Mouse (Mus musculus) stomach, embryonic 15.5 days (tissue): ENCODE data around the gene Ptpn11. TPM values are rescaled to one million over a fixed set of nuclear protein-coding genes. Genes with fewer than 3 reads are reported as not detected.

Source experiments
- ATAC-seq: fragments of 200-750 bp; cut with Nextera tagmentation; 2 replicates; pipeline ENCODE4 v1.8.0; 2017; ENCODE audit warnings: low read depth, moderate number of reproducible peaks, moderate TSS enrichment; ENCODE audit not compliant: insufficient read depth, low FRiP score
- H3K27ac ChIP-seq: fragments of 300-500 bp; sonication (generic); 2 replicates; pipeline ENCODE4 v1.5.1; 2015; ENCODE audit warnings: mild to moderate bottlenecking, inconsistent platforms
- H3K27me3 ChIP-seq: fragments of 300-500 bp; sonication (generic); replicated peaks from 2 replicates; pipeline ENCODE4 v1.6.1; 2015; ENCODE audit warnings: inconsistent platforms
- H3K36me3 ChIP-seq: fragments of 300-500 bp; sonication (generic); 2 replicates; pipeline ENCODE4 v1.6.1; 2015; ENCODE audit warnings: inconsistent platforms
- H3K4me1 ChIP-seq: fragments of 300-500 bp; sonication (generic); 2 replicates; pipeline ENCODE4 v1.6.1; 2015; ENCODE audit warnings: inconsistent platforms
- H3K4me2 ChIP-seq: fragments of 300-500 bp; sonication (generic); 2 replicates; pipeline ENCODE4 v1.6.1; 2015; ENCODE audit warnings: mild to moderate bottlenecking, inconsistent platforms
- H3K4me3 ChIP-seq: fragments of 300-500 bp; sonication (generic); replicated peaks from 2 replicates; pipeline ENCODE4 v1.5.1; 2015; ENCODE audit warnings: inconsistent platforms
- H3K9ac ChIP-seq: fragments of 300-500 bp; sonication (generic); 2 replicates; pipeline ENCODE4 v1.6.1; 2015; ENCODE audit warnings: inconsistent platforms
- H3K9me3 ChIP-seq: fragments of 300-500 bp; sonication (generic); 2 replicates; pipeline ENCODE4 v1.6.1; 2016; ENCODE audit warnings: inconsistent platforms
- WGBS: fragments of 180-500 bp; shearing (Covaris S2); methylation state at CpG from one replicate; pipeline ENCODE4 v1.1.7; 2015; 5-methylcytosine and 5-hydroxymethylcytosine counted together
- polyA plus RNA-seq: library from polyadenylated mRNA; unstranded; fragments of >200 nt; fragmentation: Nextera tagmentation; extraction: Ambion mirVana; gene quantifications from 2 replicates; pipeline ENCODE4 v1.2.1, GENCODE M21; 2015

The Ptpn11 gene
- polyA plus RNA-seq, 1 experiment from 2014 or later = 19.6 TPM

DNA sequence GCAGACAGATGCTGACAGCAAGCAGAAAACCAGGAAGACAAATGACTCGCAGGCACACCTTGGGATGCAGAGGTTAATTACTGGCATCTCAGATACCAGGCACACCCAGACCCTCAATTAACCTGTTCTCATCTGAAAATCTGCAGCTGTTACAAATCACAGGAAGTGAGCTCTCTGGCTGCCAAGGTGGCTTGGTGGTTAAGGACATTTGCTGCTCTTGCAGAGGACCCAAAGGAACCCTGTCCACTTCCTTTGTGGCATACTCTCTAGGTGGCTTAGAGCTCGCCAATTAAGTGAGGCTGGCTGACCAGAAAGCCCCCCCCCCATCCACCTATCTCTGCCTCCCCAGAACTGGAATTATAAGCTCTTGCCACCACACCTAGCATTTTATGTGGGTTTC, 91.1 kb downstream of the Ptpn11 start:
- no peaks in the 10 kb centered on the region for H3K4me1 ChIP-seq
- H3K9me3 ChIP-seq = no peaks in the 10 kb centered on the region
- H3K9ac ChIP-seq = no peak overlapping the region
- H3K27me3 ChIP-seq = no peaks in the 10 kb centered on the region
- no peaks in the 10 kb centered on the region for H3K36me3 ChIP-seq
- H3K4me2 ChIP-seq = no peak overlapping the region
- H3K4me3 ChIP-seq = no peak overlapping the region
- no peak overlapping the region for H3K27ac ChIP-seq
- no peak for ATAC-seq
- WGBS = 39% methylated on average over 2 of the region's 2 CpGs

DNA sequence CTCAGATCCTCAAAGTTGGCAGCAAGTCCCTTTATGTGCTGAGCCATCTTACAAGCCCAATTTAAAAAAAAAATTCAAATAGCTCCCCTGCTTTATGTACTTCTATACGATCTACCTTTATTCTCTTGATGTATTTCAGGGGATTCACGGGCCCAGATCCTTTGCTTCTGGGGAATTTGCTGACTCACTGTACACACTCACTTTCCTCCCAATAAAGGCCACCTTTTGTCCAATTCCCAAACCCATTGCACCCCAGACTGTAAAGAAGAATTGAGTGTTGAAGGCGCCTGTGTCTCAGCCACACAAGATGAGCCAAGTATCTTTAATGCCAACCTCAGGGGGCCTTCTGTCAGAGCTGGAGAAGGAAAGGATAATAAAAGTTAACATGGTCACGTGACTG, 93.2 kb downstream of the Ptpn11 start:
- no peaks in the 10 kb centered on the region for H3K4me1 ChIP-seq
- H3K36me3 ChIP-seq = no peaks in the 10 kb centered on the region
- 78% methylated on average over 4 of the region's 4 CpGs for WGBS
- no peak overlapping the region for H3K9ac ChIP-seq
- no peak overlapping the region for H3K4me3 ChIP-seq
- H3K27ac ChIP-seq = no peak overlapping the region
- H3K4me2 ChIP-seq = no peak overlapping the region
- H3K27me3 ChIP-seq = no peaks in the 10 kb centered on the region
- no peaks in the 10 kb centered on the region for H3K9me3 ChIP-seq
- no peak for ATAC-seq

DNA sequence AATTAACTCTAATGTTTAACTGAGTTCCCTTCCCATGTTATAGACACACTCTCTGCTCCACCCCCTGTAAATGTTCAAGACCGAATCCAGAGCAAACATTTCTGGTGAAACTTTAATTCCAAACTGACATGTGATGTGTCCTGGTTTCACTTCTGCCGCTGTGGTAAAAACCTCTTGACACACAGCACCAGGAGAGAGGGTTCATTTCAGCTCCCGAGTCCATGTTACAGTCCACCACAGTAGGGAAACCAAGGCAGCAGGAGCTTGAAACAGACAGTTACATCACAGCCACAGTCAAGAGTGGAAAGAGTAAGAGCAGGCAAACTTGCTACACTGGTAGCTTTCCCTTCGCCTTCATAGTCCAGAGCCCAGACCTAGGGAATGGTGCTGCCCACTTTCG, 94.5 kb downstream of the Ptpn11 start:
- Histone ChIP-seq H3K36me3 (no peaks in the 10 kb centered on the region), H3K9me3 (no peaks in the 10 kb centered on the region), H3K27me3 (no peaks in the 10 kb centered on the region), H3K4me2 (no peak overlapping the region), H3K9ac (no peak overlapping the region), H3K4me3 (no peak overlapping the region), H3K4me1 (no peaks in the 10 kb centered on the region), H3K27ac (no peak overlapping the region)
- ATAC-seq = no peak
- 77% methylated on average over 5 of the region's 5 CpGs for WGBS

DNA sequence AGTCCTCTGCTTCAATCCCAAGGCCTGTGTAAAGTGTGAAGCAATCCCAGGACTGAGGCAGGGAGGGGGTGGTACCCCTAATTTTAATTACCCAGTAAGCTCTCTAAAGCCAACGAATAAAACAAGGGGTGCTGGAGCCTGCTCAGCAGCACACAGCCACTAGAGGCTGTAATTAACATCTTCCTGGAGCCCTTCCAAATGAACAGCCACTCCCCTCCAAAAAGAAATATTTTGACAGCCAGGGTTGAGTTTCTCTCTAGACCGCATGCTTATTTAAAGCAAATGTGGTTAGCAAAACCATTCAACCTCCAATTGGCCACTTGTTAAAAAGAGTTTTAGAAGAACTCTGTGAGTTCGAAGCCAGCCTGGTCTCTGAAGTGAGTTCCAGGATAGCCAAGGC, 97.9 kb downstream of the Ptpn11 start:
- Histone ChIP-seq H3K27me3 (no peaks in the 10 kb centered on the region), H3K4me1 (no peaks in the 10 kb centered on the region), H3K36me3 (no peaks in the 10 kb centered on the region), H3K27ac (no peak overlapping the region), H3K9ac (no peak overlapping the region), H3K4me2 (no peak overlapping the region), H3K9me3 (no peaks in the 10 kb centered on the region), H3K4me3 (no peak overlapping the region)
- ATAC-seq = no peak
- WGBS = 57% methylated on average over 3 of the region's 3 CpGs

DNA sequence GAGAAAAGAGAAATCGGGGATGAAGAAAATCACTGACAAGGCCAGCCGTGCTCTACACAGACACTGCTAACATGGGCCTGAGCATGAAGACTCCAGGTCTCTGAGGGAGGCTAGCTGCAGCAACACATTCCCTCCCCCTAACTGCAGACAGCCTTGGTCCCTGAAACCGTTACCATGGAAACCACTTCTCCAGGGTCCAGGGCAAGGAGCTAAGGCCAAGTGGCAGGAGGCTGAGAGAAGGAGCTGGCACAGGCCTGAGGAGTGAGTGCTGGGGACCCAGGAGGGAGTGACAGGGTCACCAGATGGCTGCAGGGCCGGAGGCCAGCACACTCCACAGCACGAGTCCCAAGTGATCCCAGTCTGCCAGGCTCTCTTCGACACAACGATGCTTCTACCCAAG, 101.5 kb downstream of the Ptpn11 start:
- Histone ChIP-seq H3K27me3 (no peaks in the 10 kb centered on the region), H3K9me3 (no peaks in the 10 kb centered on the region), H3K27ac (no peak overlapping the region), H3K4me2 (no peak overlapping the region), H3K9ac (no peak overlapping the region), H3K4me3 (no peak overlapping the region), H3K36me3 (no peaks in the 10 kb centered on the region), H3K4me1 (no peaks in the 10 kb centered on the region)
- 80% methylated on average over 7 of the region's 7 CpGs for WGBS
- no peak for ATAC-seq

DNA sequence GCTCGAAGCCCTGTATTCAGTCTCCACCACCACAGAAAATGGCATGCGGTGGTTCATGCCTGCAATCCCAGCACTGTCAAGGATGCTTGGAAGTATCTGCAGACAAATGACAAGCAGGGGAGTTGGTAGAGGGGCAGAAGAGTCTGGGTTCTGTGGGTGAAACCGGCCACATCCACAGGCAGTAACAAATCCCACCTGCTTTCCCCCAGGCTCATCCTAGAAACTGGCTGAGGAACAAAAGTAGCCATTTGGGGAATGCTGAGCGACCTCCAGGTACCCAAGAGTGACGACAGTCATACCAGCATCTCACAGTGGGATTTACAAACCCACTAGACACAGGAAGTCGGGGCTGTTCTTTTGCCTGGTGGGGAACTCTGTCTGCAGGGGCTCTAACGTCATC, 103.5 kb downstream of the Ptpn11 start:
- Histone ChIP-seq H3K36me3 (no peaks in the 10 kb centered on the region), H3K9me3 (no peaks in the 10 kb centered on the region), H3K4me2 (no peak overlapping the region), H3K4me3 (no peak overlapping the region), H3K27ac (no peak overlapping the region), H3K9ac (no peak overlapping the region), H3K27me3 (no peaks in the 10 kb centered on the region), H3K4me1 (no peaks in the 10 kb centered on the region)
- ATAC-seq = no peak
- 56% methylated on average over 7 of the region's 7 CpGs for WGBS

DNA sequence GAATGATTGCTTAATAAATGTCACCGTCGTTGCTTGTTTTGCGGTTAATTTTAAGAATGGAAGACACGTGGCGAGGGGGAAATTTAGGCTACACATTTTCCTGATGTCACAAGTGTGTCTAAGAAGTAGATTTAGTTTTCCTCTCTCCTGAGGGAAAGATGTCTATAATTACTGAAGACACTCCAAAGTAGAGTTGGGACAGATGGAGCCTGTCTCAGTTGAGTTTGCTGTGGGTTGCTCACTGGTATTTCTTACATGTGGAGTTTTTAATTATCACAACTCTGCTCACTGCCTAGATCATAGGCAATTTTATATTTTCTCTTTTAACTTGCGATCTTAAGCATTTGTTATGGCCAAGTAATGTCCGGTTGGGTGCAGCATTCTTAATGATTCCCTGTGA, 108.6 kb downstream of the Ptpn11 start:
- H3K36me3 ChIP-seq = no peaks in the 10 kb centered on the region
- H3K4me2 ChIP-seq = no peak overlapping the region
- no peaks in the 10 kb centered on the region for H3K27me3 ChIP-seq
- no peak overlapping the region for H3K27ac ChIP-seq
- 93% methylated on average over 7 of the region's 7 CpGs for WGBS
- no peaks in the 10 kb centered on the region for H3K9me3 ChIP-seq
- no peak overlapping the region for H3K4me3 ChIP-seq
- H3K4me1 ChIP-seq = no peaks in the 10 kb centered on the region
- ATAC-seq = no peak
- H3K9ac ChIP-seq = no peak overlapping the region

DNA sequence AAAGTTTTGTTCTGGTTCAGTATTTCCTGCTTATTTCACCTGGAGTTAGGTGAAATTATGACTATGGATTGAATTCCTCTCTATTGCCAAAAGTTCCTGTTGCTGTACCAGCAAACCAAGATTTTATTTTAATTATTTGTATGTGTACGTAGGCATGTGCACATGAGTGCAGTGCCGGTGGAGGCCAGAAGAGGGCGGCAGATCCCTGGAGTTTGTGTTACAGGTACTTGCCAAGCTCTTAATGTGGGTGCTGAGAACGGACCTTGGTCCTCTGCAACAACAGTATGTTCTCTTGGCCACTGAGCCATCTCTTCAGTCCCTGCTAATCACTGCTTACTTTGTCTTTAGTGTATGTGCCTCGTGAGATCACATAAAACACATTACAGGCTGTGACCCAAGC, 109.4 kb downstream of the Ptpn11 start:
- Histone ChIP-seq H3K4me2 (no peak overlapping the region), H3K4me1 (no peaks in the 10 kb centered on the region), H3K27ac (no peak overlapping the region), H3K27me3 (no peaks in the 10 kb centered on the region), H3K4me3 (no peak overlapping the region), H3K9me3 (no peaks in the 10 kb centered on the region), H3K36me3 (no peaks in the 10 kb centered on the region), H3K9ac (no peak overlapping the region)
- WGBS = 79% methylated on average over 5 of the region's 5 CpGs
- no peak for ATAC-seq

Other genes starting within 250 kb of the Ptpn11 start
- 0.18 and 0.24 TPM in 2 replicates for gene Rph3a, start 181.3 kb downstream of the Ptpn11 start, polyA plus RNA-seq
- 603 and 609 TPM in 2 replicates for gene Rpl6, start 13.1 kb upstream of the Ptpn11 start, polyA plus RNA-seq
- 4.8 and 5.6 TPM in 2 replicates for gene Hectd4, start 28.8 kb upstream of the Ptpn11 start, polyA plus RNA-seq
- gene Trafd1, start 194.2 kb upstream of the Ptpn11 start, polyA plus RNA-seq = 67.8 and 70.6 TPM in 2 replicates
- gene Naa25, start 206.5 kb upstream of the Ptpn11 start, polyA plus RNA-seq = 40.2 and 41.8 TPM in 2 replicates